Mouse (Mus musculus): Measurements from ENCODE around the gene Gmcl1.
A peak's percentile ranks its signal among the peaks of the same experiment; 100 is the strongest.

The Gmcl1 gene

DNA sequence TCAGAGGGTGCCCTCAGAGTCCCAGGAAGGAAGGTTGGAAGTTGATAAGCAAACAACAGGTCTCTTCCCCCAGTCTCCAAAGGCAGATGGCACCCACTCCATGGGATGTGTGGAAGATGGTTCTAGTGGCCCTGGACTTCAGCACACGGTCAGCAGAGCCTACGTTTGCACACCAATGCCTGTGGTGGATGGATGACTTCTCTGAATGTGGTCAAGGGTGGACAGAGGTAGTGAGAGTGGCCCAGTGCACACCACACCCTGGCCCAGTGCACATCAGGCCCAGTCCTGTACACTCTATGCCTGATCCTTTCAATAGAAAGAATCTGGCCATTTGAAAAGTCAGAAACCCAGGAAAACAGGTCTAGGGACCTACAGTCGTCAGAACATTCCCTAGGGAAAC is 74.7 kb downstream of the Gmcl1 start:
- no peak for DNase-seq

DNA sequence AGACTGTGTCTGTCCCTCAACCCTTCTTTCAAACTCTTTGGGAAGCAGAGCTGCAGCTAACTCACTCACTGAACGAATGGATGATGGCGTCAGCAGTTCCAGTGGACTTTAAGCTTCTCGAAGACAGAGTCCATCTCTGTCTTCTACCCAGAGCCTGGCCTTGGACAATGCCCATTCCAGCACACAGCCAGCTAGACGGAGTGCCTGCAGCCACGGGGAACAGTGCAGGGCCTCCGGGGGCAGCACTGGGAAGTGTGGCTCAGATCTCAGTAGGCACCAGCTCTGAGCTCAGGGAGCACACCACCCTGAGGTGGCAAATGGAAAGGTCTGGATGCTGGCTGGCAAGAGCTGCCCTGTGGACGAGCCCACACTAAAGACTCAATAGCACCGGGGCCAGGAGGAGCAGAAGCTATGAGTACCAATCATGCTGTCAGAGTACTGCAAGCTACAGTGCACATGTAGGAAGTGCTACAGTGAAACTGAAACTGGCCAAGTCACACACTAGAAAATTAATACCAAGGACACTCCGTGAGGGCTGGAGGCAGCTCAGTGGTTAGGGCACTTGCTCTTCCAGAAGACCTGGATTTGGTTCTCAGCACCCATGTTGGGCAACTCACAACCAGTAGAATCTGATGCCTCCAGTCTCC is 78.8 kb downstream of the Gmcl1 start:
- DNase-seq: peak in 1 of 2 experiments; percentile 23

DNA sequence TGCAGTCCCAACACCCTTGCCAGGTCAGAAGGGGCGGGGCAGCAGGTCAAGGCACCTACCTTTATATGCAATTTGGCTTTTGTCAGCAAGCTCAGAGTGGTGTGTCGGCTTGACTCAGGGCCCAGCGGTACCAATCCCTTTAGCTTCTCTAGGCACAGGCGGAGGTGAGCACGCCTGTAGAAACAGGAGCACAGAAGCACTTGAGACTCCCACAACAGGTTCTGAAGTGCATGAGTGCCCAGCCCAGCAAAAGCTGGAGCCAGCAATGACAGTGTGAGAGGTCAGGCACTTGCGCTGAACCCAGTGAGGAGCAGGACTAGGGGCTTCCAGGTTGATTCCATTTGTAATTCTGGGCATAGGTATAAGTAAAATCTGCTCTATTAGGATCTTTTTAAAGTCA is 80.2 kb downstream of the Gmcl1 start:
- DNase-seq: no peak

DNA sequence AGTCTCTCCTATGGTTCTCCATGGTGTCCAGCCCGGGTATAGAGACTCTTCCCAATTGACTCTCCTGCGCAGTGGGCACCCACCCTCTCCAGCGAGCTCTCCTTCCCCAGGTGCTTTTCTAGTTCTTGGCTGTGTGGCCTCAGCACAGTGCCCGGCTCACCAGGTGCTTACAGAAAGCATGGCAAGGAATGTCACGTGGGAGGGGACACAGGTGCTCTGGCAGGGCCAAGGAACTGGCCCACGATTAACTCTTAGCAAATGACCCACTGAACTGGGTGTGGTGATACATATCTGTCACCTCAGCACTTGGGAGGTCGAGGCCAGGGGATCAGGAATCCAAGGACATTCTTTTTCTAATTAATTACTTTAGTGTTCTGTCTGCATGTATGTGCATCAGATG is 87.0 kb downstream of the Gmcl1 start:
- no peak for DNase-seq

DNA sequence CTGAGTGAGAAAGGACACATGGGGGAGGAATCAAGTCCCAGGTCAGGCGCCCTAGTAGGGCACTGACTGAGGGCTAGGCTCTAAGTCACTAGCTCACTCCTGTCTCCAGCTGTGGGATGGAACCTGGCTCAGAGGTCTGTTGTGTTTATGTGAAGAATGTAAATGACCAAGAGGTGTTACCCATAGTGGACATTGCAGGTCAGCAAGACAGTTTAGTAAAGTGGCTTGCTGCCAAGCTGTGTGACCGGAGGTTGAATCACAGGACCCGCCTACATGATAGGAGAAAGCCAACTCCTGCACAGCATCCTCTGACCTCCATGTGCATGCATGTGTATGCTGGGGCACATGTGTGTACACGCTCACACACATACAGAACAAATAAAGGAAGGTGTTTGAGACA is 87.6 kb downstream of the Gmcl1 start:
- DNase-seq: no peak

DNA sequence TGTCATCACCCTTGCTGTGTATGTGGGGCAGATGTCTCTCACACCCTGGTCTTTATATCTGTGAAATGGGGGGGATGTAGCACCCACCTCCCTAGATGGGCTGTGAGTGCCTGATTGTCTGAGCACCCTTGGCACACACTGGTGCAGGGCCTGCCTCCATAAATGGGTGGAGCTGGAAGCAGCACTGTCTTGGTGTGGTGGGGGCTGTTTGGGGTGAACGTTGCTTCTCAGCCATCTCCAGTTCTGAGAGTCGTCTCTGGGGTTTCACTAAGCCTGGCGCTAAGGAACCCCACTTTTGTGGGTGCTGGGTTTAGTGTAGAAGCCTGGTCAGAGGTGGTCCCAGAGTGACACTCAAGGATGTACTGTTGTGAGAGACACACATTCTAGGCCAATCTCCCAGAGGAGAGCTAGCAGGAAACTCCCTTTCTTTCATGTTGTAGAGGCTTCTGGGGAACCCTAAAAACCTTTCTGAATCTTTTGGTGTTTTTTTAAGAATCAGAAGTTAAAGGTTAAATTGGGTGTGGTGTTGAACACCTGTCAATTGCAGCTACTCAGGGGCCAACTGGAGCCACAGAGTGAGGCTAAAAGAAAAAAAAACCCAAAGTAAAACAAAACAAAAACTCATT is 88.3 kb downstream of the Gmcl1 start:
- no peak for DNase-seq
